Mouse (Mus musculus) C2C12 (cell line): ENCODE measurements around the gene Resp18.

Experiments used
- CTCF ChIP-seq: IDR thresholded peaks from one replicate; pipeline ENCODE4 v1.5.1; 2011; ENCODE audit not compliant: control insufficient read depth, insufficient read depth, insufficient read length
- MYOG ChIP-seq: IDR thresholded peaks from one replicate; pipeline ENCODE4 v1.6.1; 2011; ENCODE audit not compliant: control insufficient read depth, insufficient read length; ENCODE audit errors: extremely low read depth

DNA sequence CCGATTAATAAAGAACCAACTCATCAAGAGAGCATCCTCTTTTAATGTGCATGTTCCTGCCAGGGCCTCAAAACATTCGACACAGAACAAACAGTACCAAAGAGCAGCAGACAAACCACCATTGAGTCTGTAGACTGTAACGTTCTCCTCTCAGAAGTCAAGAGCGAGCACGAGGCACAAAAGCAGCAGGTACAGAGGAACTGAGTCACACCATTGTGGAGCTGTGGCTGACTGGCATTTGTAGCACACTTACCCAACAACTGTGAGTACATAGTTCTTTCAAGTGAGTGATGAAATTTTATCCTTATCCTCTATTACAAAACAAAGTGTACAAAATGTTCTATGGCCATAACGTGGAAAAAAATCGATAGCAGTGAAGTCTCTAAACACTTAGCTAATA is 6.7 kb upstream of the Resp18 start:
- TF ChIP-seq CTCF: no peak
- no peak for TF ChIP-seq MYOG
